Mouse (Mus musculus) lung, adult 2 months (tissue): ENCODE results near the gene Fndc3b.

Source experiments
- CTCF ChIP-seq: fragments of 200-500 bp; IDR thresholded peaks from 2 replicates; pipeline ENCODE4 v1.5.1; 2011; ENCODE audit warnings: mild to moderate bottlenecking, low read length, control low read depth; ENCODE audit not compliant: insufficient read depth
- POLR2A ChIP-seq: fragments of 200-500 bp; IDR thresholded peaks from 2 replicates; pipeline ENCODE4 v1.6.1; 2011; ENCODE audit warnings: low read depth, mild to moderate bottlenecking, control low read depth, low read length, borderline replicate concordance; ENCODE audit errors: extremely low read depth

- no peak for TF ChIP-seq CTCF
- no peak for TF ChIP-seq POLR2A
Observed at GRCm38 (mm10) chr3:27610547-27610946, 100.6 kb downstream of the Fndc3b start.
